Mouse (Mus musculus) limb, embryonic 14.5 days (tissue): ENCODE results near the gene Bspry. TPM values are rescaled to one million over a fixed set of nuclear protein-coding genes. Genes with fewer than 3 reads are reported as not detected.
A peak's percentile ranks its signal among the peaks of the same experiment; 100 is the strongest.

Experiments used
- ATAC-seq: fragments of 200-750 bp; cut with Nextera tagmentation; 2 replicates; pipeline ENCODE4 v1.8.0; 2017; ENCODE audit warnings: low read depth, moderate number of reproducible peaks, moderate TSS enrichment; ENCODE audit not compliant: low FRiP score
- DNase-seq: peaks from one replicate; pipeline ENCODE4 v3.0.0-alpha.2; 2015; ENCODE audit warnings: low spot score
- H3K27ac ChIP-seq: fragments of 300-500 bp; sonication (generic); replicated peaks from 2 replicates; pipeline ENCODE4 v1.5.1; 2014; ENCODE audit warnings: low read depth, mild to moderate bottlenecking, low read length, moderate library complexity, mixed read lengths
- H3K27me3 ChIP-seq: fragments of 300-500 bp; sonication (generic); 2 replicates; pipeline ENCODE4 v1.6.1; 2014; ENCODE audit warnings: low read length, mixed read lengths; ENCODE audit not compliant: control insufficient read depth, insufficient read depth
- H3K36me3 ChIP-seq: fragments of 300-500 bp; sonication (generic); 2 replicates; pipeline ENCODE4 v1.6.1; 2014; ENCODE audit warnings: mild to moderate bottlenecking, low read length, moderate library complexity, mixed read lengths; ENCODE audit not compliant: control insufficient read depth, insufficient read depth
- H3K4me1 ChIP-seq: fragments of 300-500 bp; sonication (generic); 2 replicates; pipeline ENCODE4 v1.6.1; 2014; ENCODE audit warnings: antibody characterized with exemption, low read length, mixed read lengths; ENCODE audit not compliant: control insufficient read depth, insufficient read depth
- H3K4me2 ChIP-seq: fragments of 300-500 bp; sonication (generic); replicated peaks from 2 replicates; pipeline ENCODE4 v1.6.1; 2014; ENCODE audit warnings: low read depth, mild to moderate bottlenecking, low read length, moderate library complexity; ENCODE audit not compliant: severe bottlenecking
- H3K4me3 ChIP-seq: fragments of 300-500 bp; sonication (generic); replicated peaks from 2 replicates; pipeline ENCODE4 v1.5.1; 2014; ENCODE audit warnings: low read length
- H3K9ac ChIP-seq: fragments of 300-500 bp; sonication (generic); 2 replicates; pipeline ENCODE4 v1.6.1; 2014; ENCODE audit warnings: mild to moderate bottlenecking, low read depth, low read length, moderate library complexity; ENCODE audit not compliant: severe bottlenecking
- H3K9me3 ChIP-seq: fragments of 300-500 bp; sonication (generic); 2 replicates; pipeline ENCODE4 v1.6.1; 2016; ENCODE audit warnings: low read length; ENCODE audit not compliant: control insufficient read depth
- POLR2A ChIP-seq: fragments of 200-500 bp; IDR thresholded peaks from 2 replicates; pipeline ENCODE4 v1.8.0; 2012; ENCODE audit warnings: inconsistent platforms, mild to moderate bottlenecking, moderate library complexity, borderline replicate concordance; ENCODE audit not compliant: insufficient read depth, insufficient read length; ENCODE audit errors: extremely low read depth
- WGBS: fragments of 180-500 bp; shearing (Covaris S2); extraction: QIAGEN DNeasy Blood & Tissue Kit; methylation state at CpG from one replicate; pipeline ENCODE4 v1.1.7; 2014; 5-methylcytosine and 5-hydroxymethylcytosine counted together
- polyA plus RNA-seq, 2 experiments: library from polyadenylated mRNA; depleted of rRNA in 1 of 2; stranded (reverse) in 1 of 2; unstranded in 1 of 2; fragments of >200 nt; fragmentation: Nextera tagmentation in 1 of 2; extraction: Ambion mirVana in 1 of 2; gene quantifications; 2 replicates each; pipeline versions ENCODE4 v1.2.1 to v1.2.3; 2012 to 2014

The Bspry gene
- polyA plus RNA-seq, 2 experiments = 7.4 to 13.3 TPM

- Histone ChIP-seq H3K9me3 (no peaks in the 10 kb centered on the region), H3K27me3 (no peaks in the 10 kb centered on the region), H3K4me3 (no peak overlapping the region), H3K9ac (no peak overlapping the region), H3K27ac (no peak overlapping the region), H3K36me3 (0 out of 2 replicates have a peak, but pooled peaks cover under 1% of the 10 kb centered on the region), H3K4me1 (no peaks in the 10 kb centered on the region), H3K4me2 (no peak overlapping the region)
- TF ChIP-seq POLR2A = no peak
- WGBS = 84% methylated on average over 2 of the region's 2 CpGs
- ATAC-seq = no peak
- no peak for DNase-seq
These were observed 12.8 kb downstream of the Bspry start for GRCm38 (mm10) chr4:62492682-62493081.

GRCm38 (mm10) chr4:62494230-62494629 is 14.4 kb downstream of the Bspry start:
- H3K9me3 ChIP-seq = no peaks in the 10 kb centered on the region
- TF ChIP-seq POLR2A = no peak
- 62% methylated on average over 9 of the region's 9 CpGs for WGBS
- no peaks in the 10 kb centered on the region for H3K4me1 ChIP-seq
- H3K4me2 ChIP-seq = no peak overlapping the region
- ATAC-seq (no peak), DNase-seq (no peak)
- H3K27ac ChIP-seq = no peak overlapping the region
- no peak overlapping the region for H3K4me3 ChIP-seq
- peaks cover 14% of the 10 kb centered on the region for H3K36me3 ChIP-seq
- H3K9ac ChIP-seq = no peak overlapping the region
- no peaks in the 10 kb centered on the region for H3K27me3 ChIP-seq

- no peaks in the 10 kb centered on the region for H3K9me3 ChIP-seq
- no peak overlapping the region for H3K4me2 ChIP-seq
- H3K36me3 ChIP-seq = peaks cover 22% of the 10 kb centered on the region
- no peak overlapping the region for H3K9ac ChIP-seq
- ATAC-seq = no peak
- TF ChIP-seq POLR2A = no peak
- H3K27me3 ChIP-seq = no peaks in the 10 kb centered on the region
- no peak overlapping the region for H3K27ac ChIP-seq
- H3K4me3 ChIP-seq = no peak overlapping the region
- no peak for DNase-seq
- WGBS = 78% methylated on average over 8 of the region's 8 CpGs
- H3K4me1 ChIP-seq = peaks cover 4% of the 10 kb centered on the region
These were observed 16.1 kb downstream of the Bspry start for GRCm38 (mm10) chr4:62495946-62496345.

- Histone ChIP-seq H3K27ac (no peak overlapping the region), H3K4me3 (no peak overlapping the region), H3K4me2 (no peak overlapping the region), H3K27me3 (no peaks in the 10 kb centered on the region), H3K9me3 (no peaks in the 10 kb centered on the region), H3K9ac (no peak overlapping the region), H3K4me1 (peaks cover 10% of the 10 kb centered on the region), H3K36me3 (peaks cover 22% of the 10 kb centered on the region)
- ATAC-seq (no peak), DNase-seq (no peak)
- no peak for TF ChIP-seq POLR2A
- 72% methylated on average over 8 of the region's 8 CpGs for WGBS
These were observed 17.0 kb downstream of the Bspry start for GRCm38 (mm10) chr4:62496815-62497214.

- WGBS = 70% methylated on average over 4 of the region's 4 CpGs
- Histone ChIP-seq H3K27me3 (no peaks in the 10 kb centered on the region), H3K4me1 (peaks cover 13% of the 10 kb centered on the region), H3K9ac (no peak overlapping the region), H3K27ac (no peak overlapping the region), H3K4me3 (no peak overlapping the region), H3K9me3 (no peaks in the 10 kb centered on the region), H3K36me3 (peaks cover 22% of the 10 kb centered on the region), H3K4me2 (no peak overlapping the region)
- no peak for TF ChIP-seq POLR2A
- DNase-seq (no peak), ATAC-seq (no peak)
These were observed 20.9 kb downstream of the Bspry start for GRCm38 (mm10) chr4:62500799-62501198.

GRCm38 (mm10) chr4:62501534-62501933 is 21.7 kb downstream of the Bspry start:
- Histone ChIP-seq H3K4me3 (peak overlapping the region; percentile 79), H3K4me1 (peaks cover 13% of the 10 kb centered on the region), H3K9me3 (no peaks in the 10 kb centered on the region), H3K4me2 (peak overlapping the region; percentile 56), H3K36me3 (peaks cover 22% of the 10 kb centered on the region), H3K27ac (peak overlapping the region; percentile 82), H3K9ac (peak overlapping the region; percentile 73), H3K27me3 (no peaks in the 10 kb centered on the region)
- TF ChIP-seq POLR2A = no peak
- ATAC-seq (peak; percentile 25), DNase-seq (no peak)
- 3% methylated on average over 7 of the region's 7 CpGs for WGBS
